Mouse (Mus musculus): ENCODE data around the gene Vmn2r19. TPM values are rescaled to one million over a fixed set of nuclear protein-coding genes. Genes with fewer than 3 reads are reported as not detected.

Vmn2r19 gene
- total RNA-seq, 2 experiments from 2014 or later: not detected

Other genes starting within 250 kb of the Vmn2r19 start
- 1 to 10 TPM; 1.7 to 2.3 TPM for gene Clec4a2, start 201.9 kb upstream of the Vmn2r19 start, total RNA-seq (2021)
- gene Clec4b2, start 135.4 kb upstream of the Vmn2r19 start, total RNA-seq (2021): not detected
- gene Clec4n, start 78.5 kb upstream of the Vmn2r19 start, total RNA-seq (2021): not detected
- not detected for gene Clec4d, start 46.2 kb upstream of the Vmn2r19 start, total RNA-seq (2021)
- not detected for gene Clec4e, start 18.5 kb upstream of the Vmn2r19 start, total RNA-seq (2021)
- gene Vmn2r20, start 109.8 kb downstream of the Vmn2r19 start, total RNA-seq (2021): not detected
- not detected for gene Vmn2r21, start 225.1 kb downstream of the Vmn2r19 start, total RNA-seq (2021)

Data from left cerebral cortex, postnatal 14 days (tissue).